Comparison of ENCODE assay signal across 21 mouse cellular contexts in genomic region chr12:119099736-119100135, GRCm38 (mm10).
DNase-seq lines count a peak whose midpoint lies in the region; ATAC-seq and TF ChIP-seq lines count a peak whose summit lies in the region.
"Had no signal": no experiment of that assay in that cellular context is flagged by ENCODE, and none has a peak within 500 bp of the region (broad histone marks: within the 10 kb centered on the region; RNA-seq: fewer than 3 reads in every experiment).

No protein-coding gene starts in this region.

- no peak overlapping the region for H3K4me2 ChIP-seq in lung, embryonic 14.5 days
- H3K4me2 ChIP-seq in heart, embryonic 15.5 days, result no peak overlapping the region
- H3K4me2 ChIP-seq in forebrain, embryonic 12.5 days, result no peak overlapping the region
- H3K4me2 ChIP-seq: hindbrain, embryonic 13.5 days had no signal

- no peaks in the 10 kb centered on the region; the same call in 1 of the 2 replicates for H3K4me1 ChIP-seq in heart, adult 2 months (ENCODE audit: control insufficient read depth, insufficient read depth, low read length)
- H3K4me1 ChIP-seq in lung, embryonic 14.5 days (ENCODE audit: insufficient read depth), result 0 out of 2 replicates have a peak, but pooled peaks cover 11% of the 10 kb centered on the region
- H3K4me1 ChIP-seq in heart, embryonic 15.5 days (replicated peaks), result peaks cover 10% of the 10 kb centered on the region
- no peaks in the 10 kb centered on the region for H3K4me1 ChIP-seq in forebrain, embryonic 12.5 days
- H3K4me1 ChIP-seq: embryonic facial prominence, embryonic 10.5 days; hindbrain, embryonic 13.5 days had no signal

- H3K9me3 ChIP-seq in lung, embryonic 14.5 days (ENCODE audit: low read depth, low read length), result no peaks in the 10 kb centered on the region
- H3K9me3 ChIP-seq in heart, embryonic 15.5 days (replicated peaks), result no peaks in the 10 kb centered on the region
- H3K9me3 ChIP-seq in forebrain, embryonic 12.5 days, result no peaks in the 10 kb centered on the region
- H3K9me3 ChIP-seq: embryonic facial prominence, embryonic 10.5 days; hindbrain, embryonic 13.5 days had no signal

- no peak for TF ChIP-seq POLR2A in heart, adult 2 months (IDR thresholded peaks at IDR 0.05; ENCODE audit: insufficient read depth, low read depth, low read length)

- DNase-seq in heart, adult 2 months, result peak in 1 of 2 experiments; percentile 46
- DNase-seq in heart, postnatal 25 days (ENCODE audit: low spot score), result no peak
- DNase-seq in lung, embryonic 14.5 days, result peak; percentile 57
- DNase-seq in lung, postnatal 10 days, result no peak
- peak; percentile 1 for DNase-seq in 3T3-L1 (ENCODE audit: low read depth, low spot score)
- no peak for DNase-seq in right cerebral cortex, adult 18-20 months
- DNase-seq: adrenal gland, postnatal 14 days; cerebellum, adult 18-20 months; cerebellum, postnatal 10 days; gastrocnemius, adult 2 months; gastrocnemius, postnatal 25 days; kidney, adult 11 months had no signal

- TF ChIP-seq CTCF in heart, adult 2 months (IDR thresholded peaks at IDR 0.05), result no peak
- TF ChIP-seq CTCF in lung, embryonic 14.5 days (IDR thresholded peaks at IDR 0.05; ENCODE audit: low read depth), result no peak

- TF ChIP-seq EP300 in heart, adult 2 months (IDR thresholded peaks at IDR 0.05; ENCODE audit: insufficient read depth, low read depth, low read length), result no peak

- peak overlapping the region; percentile 7; the same call in 1 of the 2 replicates for H3K27ac ChIP-seq in heart, adult 2 months
- no peak overlapping the region for H3K27ac ChIP-seq in lung, embryonic 14.5 days (ENCODE audit: low read depth)
- peak overlapping the region; percentile 51 for H3K27ac ChIP-seq in heart, embryonic 15.5 days
- no peak overlapping the region for H3K27ac ChIP-seq in forebrain, embryonic 12.5 days
- H3K27ac ChIP-seq: embryonic facial prominence, embryonic 10.5 days; gastrocnemius, adult 2 months; hindbrain, embryonic 13.5 days; hindbrain, postnatal 0 days had no signal

- no peaks in the 10 kb centered on the region for H3K27me3 ChIP-seq in heart, adult 2 months (ENCODE audit: control insufficient read depth, insufficient read depth, low read length)
- no peaks in the 10 kb centered on the region for H3K27me3 ChIP-seq in lung, embryonic 14.5 days (ENCODE audit: insufficient read depth, low read length)
- H3K27me3 ChIP-seq in heart, embryonic 15.5 days, result no peaks in the 10 kb centered on the region
- H3K27me3 ChIP-seq in forebrain, embryonic 12.5 days, result no peaks in the 10 kb centered on the region
- H3K27me3 ChIP-seq: CH12.LX; hindbrain, embryonic 13.5 days; Patski had no signal

- H3K36me3 ChIP-seq in heart, adult 2 months (ENCODE audit: control insufficient read depth, insufficient read depth, low read length), result peaks cover 10% of the 10 kb centered on the region
- H3K36me3 ChIP-seq in lung, embryonic 14.5 days (ENCODE audit: insufficient read depth), result no peaks in the 10 kb centered on the region
- H3K36me3 ChIP-seq in heart, embryonic 15.5 days, result no peaks in the 10 kb centered on the region
- H3K36me3 ChIP-seq in forebrain, embryonic 12.5 days (replicated peaks), result no peaks in the 10 kb centered on the region
- H3K36me3 ChIP-seq: embryonic facial prominence, embryonic 10.5 days; hindbrain, embryonic 13.5 days had no signal

- no peak overlapping the region for H3K4me3 ChIP-seq in heart, adult 2 months
- H3K4me3 ChIP-seq in lung, embryonic 14.5 days (ENCODE audit: low read depth, low read length), result no peak overlapping the region
- no peak overlapping the region for H3K4me3 ChIP-seq in heart, embryonic 15.5 days
- no peak overlapping the region for H3K4me3 ChIP-seq in forebrain, embryonic 12.5 days (replicated peaks)
- H3K4me3 ChIP-seq: embryonic facial prominence, embryonic 10.5 days; gastrocnemius, adult 2 months; hindbrain, embryonic 13.5 days had no signal

- H3K9ac ChIP-seq in heart, adult 2 months (ENCODE audit: low read depth, low read length), result no peak overlapping the region
- H3K9ac ChIP-seq in lung, embryonic 14.5 days, result no peak overlapping the region
- H3K9ac ChIP-seq in heart, embryonic 15.5 days, result no peak overlapping the region
- no peak overlapping the region for H3K9ac ChIP-seq in forebrain, embryonic 12.5 days
- H3K9ac ChIP-seq: hindbrain, embryonic 13.5 days had no signal

- no peaks in the 10 kb centered on the region for H3K79me2 ChIP-seq in heart, adult 2 months (replicated peaks; ENCODE audit: control insufficient read depth, insufficient read depth, low read length)

- ATAC-seq in lung, embryonic 14.5 days (ENCODE audit: insufficient read depth), result peak; percentile 61
- ATAC-seq in heart, embryonic 15.5 days (replicated peaks; ENCODE audit: insufficient number of reproducible peaks, insufficient read depth, low FRiP score, low read depth), result peak; percentile 60; the same call in 1 of the 2 replicates
- ATAC-seq in forebrain, embryonic 12.5 days (ENCODE audit: low FRiP score), result no peak
- ATAC-seq: activated CD4-positive, CD25-positive, alpha-beta regulatory T cell, adult 4 months; forebrain, embryonic 14.5 days; hindbrain, postnatal 0 days; Patski had no signal

- intact Hi-C loops in heart, adult 2 months (cut with DNase I), result no loop called here
- intact Hi-C loops in heart, postnatal 25 days (cut with DNase I), result no loop called here

Comparison
In these comparisons a context has a peak if more than half of its experiments do, and no peak if none do; other contexts are left out.
1. DNase-seq: peak in lung, embryonic 14.5 days (single experiment) and 3T3-L1 (single experiment); none in heart, postnatal 25 days (single experiment), lung, postnatal 10 days (single experiment) and right cerebral cortex, adult 18-20 months (single experiment).
2. H3K27ac ChIP-seq: peak in heart, adult 2 months (single experiment) and heart, embryonic 15.5 days (single experiment); none in lung, embryonic 14.5 days (single experiment) and forebrain, embryonic 12.5 days (single experiment).